Mouse (Mus musculus) G1E (cell line): ENCODE measurements at regions not wholly inside any gene's neighbourhood (a gene's known extent, or its start where the extent isn't known, plus 50 kb on each side); places are given as distances from the start of the nearest gene placed in this dataset.

Source experiments
- CTCF ChIP-seq: IDR thresholded peaks from 2 replicates; pipeline ENCODE4 v1.5.1; 2012; ENCODE audit warnings: low read depth, low read length, inconsistent platforms, mixed read lengths
- GATA1 ChIP-seq: IDR thresholded peaks from 2 replicates; pipeline ENCODE4 v1.6.1; 2012; ENCODE audit warnings: borderline replicate concordance, low read length, inconsistent platforms, mixed read lengths
- POLR2AphosphoS5 ChIP-seq: IDR thresholded peaks from 2 replicates; pipeline ENCODE4 v1.6.1; 2012; ENCODE audit warnings: low read depth, low read length, inconsistent platforms; ENCODE audit not compliant: insufficient replicate concordance

- TF ChIP-seq GATA1 (no peak), CTCF (no peak), POLR2AphosphoS5 (no peak)
These were observed 690.5 kb downstream of the Plod2 start for GRCm38 (mm10) chr9:93232562-93232961.
